Mouse (Mus musculus): Measurements from ENCODE around the gene Fgf22. TPM values are rescaled to one million over a fixed set of nuclear protein-coding genes. Genes with fewer than 3 reads are reported as not detected.

Fgf22 gene
- polyA plus RNA-seq, 1 experiment from 2014 or later, result 0.38 TPM

- no peak overlapping the region for H3K4me2 ChIP-seq (ENCODE audit: low read depth, low read length)
- no peak overlapping the region for H3K9ac ChIP-seq (replicated peaks; ENCODE audit: low read length)
- no peak overlapping the region for H3K4me3 ChIP-seq (ENCODE audit: low read depth, low read length)
- no peaks in the 10 kb centered on the region for H3K4me1 ChIP-seq (ENCODE audit: control insufficient read depth, insufficient read depth, low read length)
- WGBS, result 73% methylated on average over 6 of the region's 6 CpGs
- no peak overlapping the region for H3K27ac ChIP-seq (replicated peaks; ENCODE audit: low read depth, low read length)
- ATAC-seq (replicated peaks; ENCODE audit: insufficient number of reproducible peaks, low FRiP score, low TSS enrichment, low read depth) (no peak), DNase-seq (ENCODE audit: low spot score) (no peak)
- H3K9me3 ChIP-seq (replicated peaks; ENCODE audit: control insufficient read depth, low read length), result no peaks in the 10 kb centered on the region
- H3K36me3 ChIP-seq (replicated peaks; ENCODE audit: control insufficient read depth, insufficient read depth, low read depth, low read length), result no peaks in the 10 kb centered on the region; the same call in 1 of the 2 replicates
- no peaks in the 10 kb centered on the region for H3K27me3 ChIP-seq (ENCODE audit: control insufficient read depth, insufficient read depth, low read length)
Measured at GRCm38 (mm10) chr10:79723047-79723446, 31.8 kb upstream of the Fgf22 start.

- ATAC-seq (replicated peaks; ENCODE audit: insufficient number of reproducible peaks, low FRiP score, low TSS enrichment, low read depth), result no peak
- 82% methylated on average over 7 of the region's 7 CpGs for WGBS
Measured at GRCm38 (mm10) chr10:79723692-79724091, 31.2 kb upstream of the Fgf22 start.

GRCm38 (mm10) chr10:79726090-79726489 is 28.8 kb upstream of the Fgf22 start:
- no peak for ATAC-seq (replicated peaks; ENCODE audit: insufficient number of reproducible peaks, low FRiP score, low TSS enrichment, low read depth)

More at GRCm38 (mm10) chr10:79723692-79724091, 31.2 kb upstream of the Fgf22 start:
- Histone ChIP-seq H3K4me2 (ENCODE audit: low read depth, low read length) (no peak overlapping the region), H3K4me1 (ENCODE audit: control insufficient read depth, insufficient read depth, low read length) (no peaks in the 10 kb centered on the region), H3K4me3 (ENCODE audit: low read depth, low read length) (no peak overlapping the region), H3K27ac (replicated peaks; ENCODE audit: low read depth, low read length) (no peak overlapping the region), H3K36me3 (replicated peaks; ENCODE audit: control insufficient read depth, insufficient read depth, low read depth, low read length) (no peaks in the 10 kb centered on the region; the same call in 1 of the 2 replicates), H3K27me3 (ENCODE audit: control insufficient read depth, insufficient read depth, low read length) (no peaks in the 10 kb centered on the region), H3K9me3 (replicated peaks; ENCODE audit: control insufficient read depth, low read length) (no peaks in the 10 kb centered on the region), H3K9ac (replicated peaks; ENCODE audit: low read length) (no peak overlapping the region)
- no peak for DNase-seq (ENCODE audit: low spot score)

GRCm38 (mm10) chr10:79728323-79729249 is 26.3 kb upstream of the Fgf22 start:
- ATAC-seq (replicated peaks; ENCODE audit: insufficient number of reproducible peaks, low FRiP score, low TSS enrichment, low read depth), result no peak

More at GRCm38 (mm10) chr10:79726090-79726489, 28.8 kb upstream of the Fgf22 start:
- Histone ChIP-seq H3K9me3 (replicated peaks; ENCODE audit: control insufficient read depth, low read length) (no peaks in the 10 kb centered on the region), H3K27ac (replicated peaks; ENCODE audit: low read depth, low read length) (no peak overlapping the region), H3K27me3 (ENCODE audit: control insufficient read depth, insufficient read depth, low read length) (no peaks in the 10 kb centered on the region), H3K9ac (replicated peaks; ENCODE audit: low read length) (no peak overlapping the region), H3K4me1 (ENCODE audit: control insufficient read depth, insufficient read depth, low read length) (no peaks in the 10 kb centered on the region), H3K4me3 (ENCODE audit: low read depth, low read length) (no peak overlapping the region), H3K4me2 (ENCODE audit: low read depth, low read length) (no peak overlapping the region), H3K36me3 (replicated peaks; ENCODE audit: control insufficient read depth, insufficient read depth, low read depth, low read length) (no peaks in the 10 kb centered on the region; the same call in 1 of the 2 replicates)
- 34% methylated on average over 11 of the region's 11 CpGs for WGBS
- DNase-seq (ENCODE audit: low spot score), result no peak

GRCm38 (mm10) chr10:79729357-79729965 is 25.4 kb upstream of the Fgf22 start:
- Histone ChIP-seq H3K4me2 (ENCODE audit: low read depth, low read length) (no peak overlapping the region), H3K4me1 (ENCODE audit: control insufficient read depth, insufficient read depth, low read length) (no peaks in the 10 kb centered on the region), H3K27me3 (ENCODE audit: control insufficient read depth, insufficient read depth, low read length) (no peaks in the 10 kb centered on the region), H3K27ac (replicated peaks; ENCODE audit: low read depth, low read length) (no peak overlapping the region), H3K9me3 (replicated peaks; ENCODE audit: control insufficient read depth, low read length) (no peaks in the 10 kb centered on the region), H3K4me3 (ENCODE audit: low read depth, low read length) (no peak overlapping the region), H3K36me3 (replicated peaks; ENCODE audit: control insufficient read depth, insufficient read depth, low read depth, low read length) (no peaks in the 10 kb centered on the region), H3K9ac (replicated peaks; ENCODE audit: low read length) (no peak overlapping the region)
- 84% methylated on average over 13 of the region's 13 CpGs for WGBS
- ATAC-seq (replicated peaks; ENCODE audit: insufficient number of reproducible peaks, low FRiP score, low TSS enrichment, low read depth) (0 out of 2 replicates have a peak, but pooled peaks have one; percentile 14), DNase-seq (ENCODE audit: low spot score) (no peak)

More at GRCm38 (mm10) chr10:79728323-79729249, 26.3 kb upstream of the Fgf22 start:
- Histone ChIP-seq H3K36me3 (replicated peaks; ENCODE audit: control insufficient read depth, insufficient read depth, low read depth, low read length) (no peaks in the 10 kb centered on the region; the same call in 1 of the 2 replicates), H3K27me3 (ENCODE audit: control insufficient read depth, insufficient read depth, low read length) (no peaks in the 10 kb centered on the region), H3K4me3 (ENCODE audit: low read depth, low read length) (no peak overlapping the region), H3K9me3 (replicated peaks; ENCODE audit: control insufficient read depth, low read length) (no peaks in the 10 kb centered on the region), H3K9ac (replicated peaks; ENCODE audit: low read length) (no peak overlapping the region), H3K27ac (replicated peaks; ENCODE audit: low read depth, low read length) (no peak overlapping the region), H3K4me1 (ENCODE audit: control insufficient read depth, insufficient read depth, low read length) (no peaks in the 10 kb centered on the region), H3K4me2 (ENCODE audit: low read depth, low read length) (no peak overlapping the region)
- 73% methylated on average over 28 of the region's 28 CpGs for WGBS
- DNase-seq (ENCODE audit: low spot score), result no peak

GRCm38 (mm10) chr10:79732500-79732899 is 22.4 kb upstream of the Fgf22 start:
- H3K9ac ChIP-seq (replicated peaks; ENCODE audit: low read length), result no peak overlapping the region
- peaks cover 5% of the 10 kb centered on the region; the same call in 1 of the 2 replicates for H3K27me3 ChIP-seq (ENCODE audit: control insufficient read depth, insufficient read depth, low read length)
- no peak overlapping the region for H3K27ac ChIP-seq (replicated peaks; ENCODE audit: low read depth, low read length)
- ATAC-seq (replicated peaks; ENCODE audit: insufficient number of reproducible peaks, low FRiP score, low TSS enrichment, low read depth), result no peak
- H3K4me3 ChIP-seq (ENCODE audit: low read depth, low read length), result no peak overlapping the region
- no peaks in the 10 kb centered on the region for H3K4me1 ChIP-seq (ENCODE audit: control insufficient read depth, insufficient read depth, low read length)
- H3K36me3 ChIP-seq (replicated peaks; ENCODE audit: control insufficient read depth, insufficient read depth, low read depth, low read length), result peaks cover 11% of the 10 kb centered on the region
- WGBS, result 93% methylated on average over 1 of the region's 1 CpGs
- no peak for DNase-seq (ENCODE audit: low spot score)
- H3K9me3 ChIP-seq (replicated peaks; ENCODE audit: control insufficient read depth, low read length), result no peaks in the 10 kb centered on the region
- H3K4me2 ChIP-seq (ENCODE audit: low read depth, low read length), result no peak overlapping the region

- WGBS, result 96% methylated on average over 15 of the region's 15 CpGs
- Histone ChIP-seq H3K4me1 (ENCODE audit: control insufficient read depth, insufficient read depth, low read length) (no peaks in the 10 kb centered on the region), H3K36me3 (replicated peaks; ENCODE audit: control insufficient read depth, insufficient read depth, low read depth, low read length) (peaks cover 25% of the 10 kb centered on the region), H3K4me2 (ENCODE audit: low read depth, low read length) (no peak overlapping the region), H3K27me3 (ENCODE audit: control insufficient read depth, insufficient read depth, low read length) (peaks cover 5% of the 10 kb centered on the region; the same call in 1 of the 2 replicates), H3K9me3 (replicated peaks; ENCODE audit: control insufficient read depth, low read length) (peaks cover 6% of the 10 kb centered on the region), H3K9ac (replicated peaks; ENCODE audit: low read length) (no peak overlapping the region), H3K4me3 (ENCODE audit: low read depth, low read length) (no peak overlapping the region), H3K27ac (replicated peaks; ENCODE audit: low read depth, low read length) (no peak overlapping the region)
- ATAC-seq (replicated peaks; ENCODE audit: insufficient number of reproducible peaks, low FRiP score, low TSS enrichment, low read depth) (no peak), DNase-seq (ENCODE audit: low spot score) (no peak)
Measured at GRCm38 (mm10) chr10:79733847-79734246, 21.0 kb upstream of the Fgf22 start.

Measured in embryonic facial prominence, embryonic 11.5 days (tissue).